Mouse (Mus musculus) neural tube, embryonic 14.5 days (tissue): Measurements from ENCODE around the gene Camsap3. TPM values are rescaled to one million over a fixed set of nuclear protein-coding genes. Genes with fewer than 3 reads are reported as not detected.
A peak's percentile ranks its signal among the peaks of the same experiment; 100 is the strongest.

Source experiments
- ATAC-seq: fragments of 200-750 bp; cut with Nextera tagmentation; 2 replicates; pipeline ENCODE4 v1.8.0; 2017; ENCODE audit warnings: low read depth, mild to moderate bottlenecking, moderate TSS enrichment, moderate library complexity
- H3K27ac ChIP-seq: fragments of 300-500 bp; sonication (generic); 2 replicates; pipeline ENCODE4 v1.5.1; 2014; ENCODE audit warnings: low read depth, mild to moderate bottlenecking, control low read depth, low read length, moderate library complexity, mixed read lengths
- H3K27me3 ChIP-seq: fragments of 300-500 bp; sonication (generic); 2 replicates; pipeline ENCODE4 v1.6.1; 2014; ENCODE audit warnings: low read length; ENCODE audit not compliant: control insufficient read depth, insufficient read depth
- H3K36me3 ChIP-seq: fragments of 300-500 bp; sonication (generic); 2 replicates; pipeline ENCODE4 v1.6.1; 2014; ENCODE audit warnings: low read length, mixed read lengths; ENCODE audit not compliant: control insufficient read depth, insufficient read depth
- H3K4me1 ChIP-seq: fragments of 300-500 bp; sonication (generic); 2 replicates; pipeline ENCODE4 v1.6.1; 2014; ENCODE audit warnings: low read length; ENCODE audit not compliant: control insufficient read depth, insufficient read depth
- H3K4me2 ChIP-seq: fragments of 300-500 bp; sonication (generic); 2 replicates; pipeline ENCODE4 v1.6.1; 2014; ENCODE audit warnings: mild to moderate bottlenecking, low read depth, low read length, control low read depth
- H3K4me3 ChIP-seq: fragments of 300-500 bp; sonication (generic); 2 replicates; pipeline ENCODE4 v1.5.1; 2014; ENCODE audit warnings: low read depth, low read length, control low read depth, mixed read lengths
- H3K9ac ChIP-seq: fragments of 300-500 bp; sonication (generic); replicated peaks from 2 replicates; pipeline ENCODE4 v1.6.1; 2014; ENCODE audit warnings: low read depth, mild to moderate bottlenecking, control low read depth, low read length, mixed read lengths
- H3K9me3 ChIP-seq: fragments of 300-500 bp; sonication (generic); 2 replicates; pipeline ENCODE4 v1.6.1; 2016; ENCODE audit warnings: low read length; ENCODE audit not compliant: control insufficient read depth
- WGBS: fragments of 180-500 bp; shearing (Covaris S2); extraction: QIAGEN DNeasy Blood & Tissue Kit; methylation state at CpG from one replicate; pipeline ENCODE4 v1.1.7; 2014; 5-methylcytosine and 5-hydroxymethylcytosine counted together
- polyA plus RNA-seq: library from polyadenylated mRNA; unstranded; fragments of >200 nt; fragmentation: Nextera tagmentation; extraction: Ambion mirVana; gene quantifications from 2 replicates; pipeline ENCODE4 v1.2.1, GENCODE M21; 2014

Gene Camsap3
- 51.3 and 52.9 TPM in 2 replicates for polyA plus RNA-seq

GRCm38 (mm10) chr8:3586993-3587390 is at the start of gene Camsap3:
TSS of gene Camsap3 (plus strand) at chr8:3587293.
- 0% methylated on average over 7 of the region's 7 CpGs for WGBS
- Histone ChIP-seq H3K4me1 (no peaks in the 10 kb centered on the region), H3K9ac (peak within 1 kb of the TSS; percentile 88), H3K4me3 (peak within 1 kb of the TSS; percentile 87), H3K9me3 (no peaks in the 10 kb centered on the region), H3K27me3 (no peaks in the 10 kb centered on the region), H3K27ac (peak within 1 kb of the TSS; percentile 82), H3K4me2 (peak within 1 kb of the TSS; percentile 73), H3K36me3 (no peaks in the 10 kb centered on the region)
- no peak; the same call in 1 of the 2 replicates for ATAC-seq

GRCm38 (mm10) chr8:3537666-3538065 is 49.4 kb upstream of the Camsap3 start:
- Histone ChIP-seq H3K4me2 (no peak overlapping the region), H3K9me3 (no peaks in the 10 kb centered on the region), H3K9ac (no peak overlapping the region), H3K27me3 (no peaks in the 10 kb centered on the region), H3K36me3 (peaks cover 34% of the 10 kb centered on the region), H3K4me3 (no peak overlapping the region), H3K27ac (no peak overlapping the region), H3K4me1 (no peaks in the 10 kb centered on the region)
- WGBS: 94% methylated on average over 26 of the region's 26 CpGs
- no peak for ATAC-seq

- WGBS: 91% methylated on average over 7 of the region's 7 CpGs
- no peak for ATAC-seq
- Histone ChIP-seq H3K36me3 (peaks cover 37% of the 10 kb centered on the region), H3K27me3 (no peaks in the 10 kb centered on the region), H3K4me3 (no peak overlapping the region), H3K4me2 (no peak overlapping the region), H3K27ac (no peak overlapping the region), H3K9me3 (no peaks in the 10 kb centered on the region), H3K9ac (no peak overlapping the region), H3K4me1 (no peaks in the 10 kb centered on the region)
Measured at GRCm38 (mm10) chr8:3539146-3539545, 47.9 kb upstream of the Camsap3 start.

- ATAC-seq: no peak
- 96% methylated on average over 4 of the region's 4 CpGs for WGBS
- no peaks in the 10 kb centered on the region for H3K9me3 ChIP-seq
- H3K36me3 ChIP-seq: peaks cover 43% of the 10 kb centered on the region
- H3K27ac ChIP-seq: no peak overlapping the region
- H3K27me3 ChIP-seq: no peaks in the 10 kb centered on the region
- H3K9ac ChIP-seq: no peak overlapping the region
- no peak overlapping the region for H3K4me2 ChIP-seq
- H3K4me3 ChIP-seq: no peak overlapping the region
- no peaks in the 10 kb centered on the region for H3K4me1 ChIP-seq
Measured at GRCm38 (mm10) chr8:3540076-3540475, 47.0 kb upstream of the Camsap3 start.

GRCm38 (mm10) chr8:3546511-3546910 is 40.6 kb upstream of the Camsap3 start:
- Histone ChIP-seq H3K36me3 (peaks cover 18% of the 10 kb centered on the region), H3K4me1 (no peaks in the 10 kb centered on the region), H3K27ac (no peak overlapping the region), H3K27me3 (no peaks in the 10 kb centered on the region), H3K4me2 (no peak overlapping the region), H3K9me3 (no peaks in the 10 kb centered on the region), H3K9ac (no peak overlapping the region), H3K4me3 (no peak overlapping the region)
- WGBS: 91% methylated on average over 2 of the region's 2 CpGs
- no peak for ATAC-seq

- ATAC-seq: no peak
- no peak overlapping the region for H3K9ac ChIP-seq
- no peak overlapping the region for H3K4me2 ChIP-seq
- H3K27me3 ChIP-seq: no peaks in the 10 kb centered on the region
- H3K27ac ChIP-seq: no peak overlapping the region
- H3K36me3 ChIP-seq: no peaks in the 10 kb centered on the region
- no peaks in the 10 kb centered on the region for H3K9me3 ChIP-seq
- H3K4me1 ChIP-seq: no peaks in the 10 kb centered on the region
- 79% methylated on average over 1 of the region's 1 CpGs for WGBS
- H3K4me3 ChIP-seq: no peak overlapping the region
Measured at GRCm38 (mm10) chr8:3552240-3552639, 34.9 kb upstream of the Camsap3 start.

GRCm38 (mm10) chr8:3556114-3556513 is 31.0 kb upstream of the Camsap3 start:
- Histone ChIP-seq H3K4me1 (no peaks in the 10 kb centered on the region), H3K4me2 (no peak overlapping the region), H3K36me3 (no peaks in the 10 kb centered on the region), H3K9ac (no peak overlapping the region), H3K27me3 (no peaks in the 10 kb centered on the region), H3K9me3 (no peaks in the 10 kb centered on the region), H3K27ac (no peak overlapping the region), H3K4me3 (no peak overlapping the region)
- peak; percentile 93 for ATAC-seq
- WGBS: 66% methylated on average over 4 of the region's 4 CpGs

GRCm38 (mm10) chr8:3567641-3568371 is 19.3 kb upstream of the Camsap3 start, which contains the start of gene C330021F23Rik:
TSS of gene C330021F23Rik (plus strand) at chr8:3567990.
- Histone ChIP-seq H3K4me2 (peak within 1 kb of the TSS; percentile 30; the same call in 1 of the 2 replicates), H3K4me1 (0 out of 2 replicates have a peak, but pooled peaks cover 3% of the 10 kb centered on the region), H3K27ac (no peak within 1 kb of the TSS), H3K27me3 (no peaks in the 10 kb centered on the region), H3K4me3 (0 out of 2 replicates have a peak within 1 kb of the TSS, but pooled peaks have one; percentile 4), H3K9ac (no peak within 1 kb of the TSS), H3K9me3 (no peaks in the 10 kb centered on the region), H3K36me3 (no peaks in the 10 kb centered on the region)
- peak; percentile 41; the same call in 1 of the 2 replicates for ATAC-seq
- WGBS: 1% methylated on average over 12 of the region's 12 CpGs

GRCm38 (mm10) chr8:3568378-3568777 is 18.7 kb upstream of the Camsap3 start:
- Histone ChIP-seq H3K4me2 (no peak overlapping the region), H3K36me3 (no peaks in the 10 kb centered on the region), H3K27me3 (no peaks in the 10 kb centered on the region), H3K9ac (no peak overlapping the region), H3K4me3 (no peak overlapping the region), H3K27ac (no peak overlapping the region), H3K9me3 (no peaks in the 10 kb centered on the region), H3K4me1 (0 out of 2 replicates have a peak, but pooled peaks cover 3% of the 10 kb centered on the region)
- ATAC-seq: no peak
- WGBS: 4% methylated on average over 7 of the region's 7 CpGs
